Mouse (Mus musculus) spleen, postnatal 10 days (tissue): ENCODE measurements around the gene Ppp1r12c.
A peak's percentile ranks its signal among the peaks of the same experiment; 100 is the strongest.

ENCODE experiments used
- DNase-seq, 2 experiments: peaks; one replicate each; pipeline ENCODE4 v3.0.0; 2021 to 2022; ENCODE audit warnings: low spot score in 2 of 2

The Ppp1r12c gene

GRCm38 (mm10) chr7:4492284-4493224 lies 8.9 kb downstream of the Ppp1r12c start:
- peak in 1 of 2 experiments; percentile 38 for DNase-seq

GRCm38 (mm10) chr7:4491308-4491707 lies 10.2 kb downstream of the Ppp1r12c start:
- no peak for DNase-seq

- DNase-seq, result no peak
Measured at GRCm38 (mm10) chr7:4482281-4482680, 19.2 kb downstream of the Ppp1r12c start.

- peak in 1 of 2 experiments; percentile 53 for DNase-seq
Measured at GRCm38 (mm10) chr7:4479674-4480073, 21.8 kb downstream of the Ppp1r12c start.

GRCm38 (mm10) chr7:4478796-4479291 lies 22.6 kb downstream of the Ppp1r12c start:
- DNase-seq, result no peak

GRCm38 (mm10) chr7:4478021-4478795 lies 23.3 kb downstream of the Ppp1r12c start:
- no peak for DNase-seq

GRCm38 (mm10) chr7:4473940-4474339 lies 27.5 kb downstream of the Ppp1r12c start:
- DNase-seq, result no peak

- DNase-seq, result peak in 1 of 2 experiments; percentile 58
Measured at GRCm38 (mm10) chr7:4471179-4471555, 30.3 kb downstream of the Ppp1r12c start.

GRCm38 (mm10) chr7:4470275-4471178 lies 31.0 kb downstream of the Ppp1r12c start:
- DNase-seq, result peak in 1 of 2 experiments; percentile 47

GRCm38 (mm10) chr7:4467801-4468200 lies 33.7 kb downstream of the Ppp1r12c start:
- no peak for DNase-seq

GRCm38 (mm10) chr7:4464194-4464824 lies 37.2 kb downstream of the Ppp1r12c start:
- DNase-seq, result no peak

- DNase-seq, result no peak
Measured at GRCm38 (mm10) chr7:4460576-4461434, 40.7 kb downstream of the Ppp1r12c start, which contains the start of gene Eps8l1. Eps8l1 (plus strand) TSS chr7:4460674.

- DNase-seq, result no peak
Measured at GRCm38 (mm10) chr7:4452644-4453043, 48.8 kb downstream of the Ppp1r12c start.

GRCm38 (mm10) chr7:4449211-4449610 lies 52.3 kb downstream of the Ppp1r12c start:
- no peak for DNase-seq

- DNase-seq, result no peak
Measured at GRCm38 (mm10) chr7:4448439-4448838, 53.0 kb downstream of the Ppp1r12c start.

GRCm38 (mm10) chr7:4447138-4447537 lies 54.3 kb downstream of the Ppp1r12c start:
- DNase-seq, result peak in 1 of 2 experiments; percentile 32

- DNase-seq, result peak; percentile 60 to 86
Measured at GRCm38 (mm10) chr7:4445216-4445791, 56.2 kb downstream of the Ppp1r12c start, which contains the start of gene Rdh13. Rdh13 (minus strand) TSS chr7:4445649.

GRCm38 (mm10) chr7:4440549-4440948 lies 60.9 kb downstream of the Ppp1r12c start:
- no peak for DNase-seq

GRCm38 (mm10) chr7:4437721-4438120 lies 63.8 kb downstream of the Ppp1r12c start:
- DNase-seq, result peak in 1 of 2 experiments; percentile 4
